Mouse (Mus musculus) testis, adult 2 months (tissue): ENCODE measurements around the gene Tmem175. TPM values are rescaled to one million over a fixed set of nuclear protein-coding genes. Genes with fewer than 3 reads are reported as not detected.

Experiments
- H3K27ac ChIP-seq: fragments of 200-500 bp; 2 replicates; pipeline ENCODE4 v1.5.1; 2012; ENCODE audit warnings: low read depth, low read length; ENCODE audit not compliant: control insufficient read depth, insufficient read depth
- H3K27me3 ChIP-seq: fragments of 200-500 bp; 2 replicates; pipeline ENCODE4 v1.6.1; 2012; ENCODE audit warnings: mild to moderate bottlenecking, low read length, moderate library complexity; ENCODE audit not compliant: control insufficient read depth, insufficient read depth
- H3K36me3 ChIP-seq: fragments of 200-500 bp; 2 replicates; pipeline ENCODE4 v1.6.1; 2012; ENCODE audit warnings: mild to moderate bottlenecking, low read length; ENCODE audit not compliant: control insufficient read depth, insufficient read depth
- H3K4me1 ChIP-seq: fragments of 200-500 bp; 2 replicates; pipeline ENCODE4 v1.6.1; 2012; ENCODE audit warnings: low read length; ENCODE audit not compliant: control insufficient read depth, insufficient read depth
- H3K4me3 ChIP-seq: fragments of 200-500 bp; 2 replicates; pipeline ENCODE4 v1.5.1; 2012; ENCODE audit warnings: low read depth, mild to moderate bottlenecking, low read length, moderate library complexity, mixed read lengths; ENCODE audit not compliant: control insufficient read depth
- CTCF ChIP-seq: fragments of 200-500 bp; IDR thresholded peaks from 2 replicates; pipeline ENCODE4 v1.5.1; 2012; ENCODE audit warnings: low read depth, mild to moderate bottlenecking, inconsistent platforms, low read length, moderate library complexity; ENCODE audit not compliant: control insufficient read depth, insufficient read depth, insufficient replicate concordance
- POLR2A ChIP-seq: fragments of 200-500 bp; IDR thresholded peaks from 2 replicates; pipeline ENCODE4 v1.6.1; 2012; ENCODE audit warnings: low read depth, mild to moderate bottlenecking, inconsistent platforms, low read length, moderate library complexity; ENCODE audit not compliant: control insufficient read depth
- polyA plus RNA-seq: library from polyadenylated mRNA; depleted of rRNA; stranded (reverse); fragments of >200 nt; gene quantifications from 2 replicates; pipeline ENCODE4 v1.2.3, GENCODE M21; 2012; rRNA removed

The Tmem175 gene
- polyA plus RNA-seq, 1 experiment: 145 TPM

DNA sequence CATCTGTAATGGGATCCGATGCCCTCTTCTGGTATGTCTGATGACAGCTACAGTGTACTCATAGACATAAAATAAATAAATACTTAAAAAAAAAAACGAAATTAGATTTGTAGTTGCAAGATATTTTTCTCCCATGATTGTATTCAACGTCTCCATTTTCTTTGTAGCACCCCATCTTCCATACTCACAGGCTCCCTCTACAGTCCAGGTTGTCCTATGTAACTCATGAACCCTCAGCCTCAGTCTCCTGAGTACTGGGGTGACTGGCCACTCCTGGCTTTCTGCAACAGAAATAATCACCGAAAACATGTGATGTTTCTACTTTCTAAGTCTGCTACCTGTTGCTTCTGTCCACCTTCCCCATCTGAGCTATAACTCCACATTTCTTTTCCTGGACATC, 61.6 kb downstream of the Tmem175 start:
- TF ChIP-seq CTCF: no peak
- no peak for TF ChIP-seq POLR2A
- Histone ChIP-seq H3K27me3 (no peaks in the 10 kb centered on the region), H3K36me3 (no peaks in the 10 kb centered on the region), H3K4me1 (peaks cover 26% of the 10 kb centered on the region), H3K27ac (no peak overlapping the region), H3K4me3 (no peak overlapping the region)

DNA sequence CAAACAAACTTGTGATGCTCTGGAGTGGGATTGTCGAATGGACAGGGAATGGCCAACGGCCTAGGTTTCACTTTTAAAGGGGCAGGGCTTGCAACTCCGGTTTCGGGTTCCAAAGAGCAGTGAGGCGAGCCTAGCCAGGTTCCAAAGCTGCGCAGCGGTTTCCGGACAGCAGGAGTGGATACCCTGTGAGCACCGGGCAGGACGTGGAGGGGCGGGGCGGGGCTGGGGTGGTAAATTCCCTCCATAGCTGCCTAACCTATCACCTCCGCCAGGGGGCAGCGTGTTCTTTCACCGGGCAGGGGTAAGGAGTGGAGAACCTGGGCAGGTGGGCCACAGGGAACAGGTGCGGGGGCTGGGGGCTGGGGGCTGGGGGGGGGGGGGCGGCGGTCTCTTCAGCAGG, 62.7 kb downstream of the Tmem175 start, which contains the start of gene Fgfrl1:
Gene Fgfrl1 (plus strand): TSS at position 112 of the 400 bp plus-strand sequence.
- Histone ChIP-seq H3K27ac (no peak within 1 kb of the TSS), H3K4me1 (peaks cover 26% of the 10 kb centered on the region)

DNA sequence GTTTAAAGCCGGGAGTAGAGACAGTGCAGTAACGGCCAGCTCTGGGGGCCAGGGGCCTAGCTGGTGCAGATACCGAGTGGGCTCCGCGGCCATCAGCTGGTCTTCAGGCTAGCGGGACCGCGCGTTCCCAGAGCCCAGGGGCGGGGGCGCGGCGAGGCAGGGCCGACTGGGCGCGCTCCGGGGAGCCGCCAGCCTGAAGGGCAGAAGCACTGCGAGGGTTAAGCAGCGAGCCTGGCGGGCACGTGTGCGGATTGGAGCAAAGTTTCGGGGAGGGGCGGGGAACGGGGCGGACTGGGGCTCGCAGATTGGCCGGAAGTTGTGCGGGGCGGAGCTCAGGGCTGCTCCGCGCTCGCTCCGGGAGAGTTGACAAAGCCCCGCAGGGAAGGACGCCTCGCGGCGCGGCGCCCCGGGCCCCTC, 64.3 kb downstream of the Tmem175 start:
- Histone ChIP-seq H3K4me3 (peak overlapping the region; percentile 86), H3K4me1 (peaks cover 26% of the 10 kb centered on the region), H3K36me3 (no peaks in the 10 kb centered on the region), H3K27ac (no peak overlapping the region), H3K27me3 (no peaks in the 10 kb centered on the region)
- TF ChIP-seq POLR2A (peak; percentile 41), CTCF (no peak)

More for the DNA sequence above, 62.7 kb downstream of the Tmem175 start, which contains the start of gene Fgfrl1:
- Histone ChIP-seq H3K27me3 (no peaks in the 10 kb centered on the region), H3K36me3 (no peaks in the 10 kb centered on the region), H3K4me3 (peak within 1 kb of the TSS; percentile 54)
- peak; percentile 46; the same call in 1 of the 2 replicates for TF ChIP-seq CTCF
- no peak for TF ChIP-seq POLR2A

DNA sequence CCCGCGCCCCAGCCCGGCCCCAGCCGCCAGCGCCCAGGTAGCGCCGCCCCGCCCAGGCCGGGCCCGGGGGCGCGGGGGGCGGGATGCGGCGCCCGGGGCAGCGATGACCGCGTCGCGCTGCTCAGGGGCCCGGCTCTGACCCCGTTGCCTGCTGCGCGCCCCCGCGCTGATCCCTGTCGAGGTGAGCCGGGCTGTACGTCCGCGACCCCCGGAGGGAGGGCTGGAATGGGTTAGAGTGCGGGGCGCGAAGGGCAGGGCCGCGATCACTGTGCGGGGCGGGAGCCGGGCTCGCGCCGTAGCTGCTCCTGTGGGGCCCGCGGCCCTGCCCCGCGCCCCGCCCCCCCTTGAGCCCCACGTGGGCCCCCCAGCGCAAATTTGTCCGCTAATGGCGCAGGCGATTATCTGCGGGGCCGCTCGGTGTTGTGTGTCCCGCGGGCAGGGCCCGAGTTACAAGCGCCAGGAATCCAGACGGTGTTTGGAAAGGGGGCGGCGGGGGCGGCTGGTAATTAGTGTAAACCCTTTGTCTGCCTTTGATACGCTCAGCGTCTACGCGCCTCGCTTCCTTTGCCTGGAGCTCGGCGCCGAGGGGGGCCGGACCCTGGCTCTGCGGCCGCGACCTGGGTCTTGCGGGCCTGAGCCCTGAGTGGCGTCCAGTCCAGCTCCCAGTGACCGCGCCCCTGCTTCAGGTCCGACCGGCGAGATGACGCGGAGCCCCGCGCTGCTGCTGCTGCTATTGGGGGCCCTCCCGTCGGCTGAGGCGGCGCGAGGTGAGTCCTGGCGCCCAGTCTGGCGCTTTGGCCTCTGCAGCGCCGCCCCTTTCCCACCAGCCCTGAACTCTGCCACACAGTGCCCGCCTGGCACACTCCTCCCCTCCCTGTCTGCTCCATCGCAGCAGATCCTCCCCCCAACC, 65.0 kb downstream of the Tmem175 start:
- Histone ChIP-seq H3K36me3 (no peaks in the 10 kb centered on the region), H3K4me3 (peak overlapping the region; percentile 86), H3K27me3 (no peaks in the 10 kb centered on the region), H3K4me1 (peaks cover 21% of the 10 kb centered on the region), H3K27ac (peak overlapping the region; percentile 25; the same call in 1 of the 2 replicates)
- TF ChIP-seq CTCF: no peak
- no peak for TF ChIP-seq POLR2A

DNA sequence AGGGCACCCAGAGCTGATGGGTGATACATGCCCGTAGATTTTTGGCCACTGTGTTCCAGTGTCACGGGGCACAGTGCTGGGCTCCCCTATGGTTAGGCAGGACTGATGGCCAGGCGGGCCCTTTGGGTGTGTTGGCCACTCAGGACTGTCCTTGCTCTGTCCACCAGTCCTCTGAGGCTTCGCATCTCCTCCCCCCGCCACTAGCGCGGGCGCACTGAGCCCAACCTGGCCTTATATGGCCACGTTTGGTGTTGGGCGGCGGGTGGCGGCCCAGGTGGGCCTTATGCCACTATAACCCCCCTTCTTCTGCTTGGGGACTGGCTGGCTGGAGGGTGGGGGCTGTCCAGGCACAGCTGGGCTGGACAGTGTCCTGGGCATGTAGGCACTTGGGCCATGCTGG, 66.3 kb downstream of the Tmem175 start:
- Histone ChIP-seq H3K4me1 (peaks cover 21% of the 10 kb centered on the region), H3K36me3 (no peaks in the 10 kb centered on the region), H3K27ac (no peak overlapping the region), H3K4me3 (no peak overlapping the region), H3K27me3 (no peaks in the 10 kb centered on the region)
- TF ChIP-seq CTCF: no peak
- TF ChIP-seq POLR2A: no peak

DNA sequence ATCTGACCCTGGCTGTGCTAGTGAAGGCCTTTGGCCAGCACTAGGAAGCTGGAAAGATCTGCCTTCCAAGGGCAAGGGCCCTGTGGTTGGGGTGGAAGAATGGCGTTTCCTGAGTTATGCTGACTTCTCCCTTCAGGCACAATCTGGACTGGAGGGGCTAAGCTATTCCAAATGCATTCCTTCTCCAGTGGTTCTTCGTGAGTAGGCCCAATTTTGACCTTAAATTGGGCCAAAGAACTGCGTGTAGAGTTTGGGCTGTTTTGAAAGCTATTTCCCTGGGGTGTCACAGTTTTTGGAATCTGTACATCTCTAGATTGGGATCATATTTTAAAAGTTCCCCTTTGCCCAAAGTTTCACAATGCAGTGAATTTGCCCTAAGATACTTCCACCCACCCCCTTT, 67.0 kb downstream of the Tmem175 start:
- H3K27me3 ChIP-seq: no peaks in the 10 kb centered on the region
- no peak overlapping the region for H3K27ac ChIP-seq
- no peaks in the 10 kb centered on the region for H3K36me3 ChIP-seq
- peaks cover 21% of the 10 kb centered on the region for H3K4me1 ChIP-seq
- TF ChIP-seq POLR2A (no peak), CTCF (no peak)
- H3K4me3 ChIP-seq: no peak overlapping the region

DNA sequence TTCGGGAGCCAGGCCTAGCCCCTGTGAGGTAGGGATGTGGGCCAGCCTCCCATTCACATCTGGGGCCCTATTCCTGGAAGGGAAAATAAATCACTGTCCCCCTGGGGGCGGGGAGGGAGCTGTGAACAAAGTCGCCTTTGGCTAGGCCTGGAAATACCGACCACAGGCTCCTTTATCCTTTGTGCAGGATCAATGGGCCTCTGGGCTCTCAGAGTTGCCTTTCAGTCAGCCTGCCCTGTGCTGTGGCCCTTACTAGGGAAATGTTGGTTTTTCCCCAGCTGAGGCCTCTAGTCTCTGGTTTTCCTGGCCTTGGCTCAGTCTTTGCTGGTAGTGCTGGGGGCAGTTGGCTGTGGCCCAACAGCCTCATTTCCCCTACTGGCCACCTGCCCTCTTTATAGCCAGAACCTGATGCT, 67.8 kb downstream of the Tmem175 start:
- no peaks in the 10 kb centered on the region for H3K27me3 ChIP-seq
- H3K4me1 ChIP-seq: peaks cover 15% of the 10 kb centered on the region
- no peaks in the 10 kb centered on the region for H3K36me3 ChIP-seq
- H3K27ac ChIP-seq: no peak overlapping the region
- TF ChIP-seq POLR2A: no peak
- no peak for TF ChIP-seq CTCF
- no peak overlapping the region for H3K4me3 ChIP-seq

Other genes starting within 250 kb of the Tmem175 start
- gene Pde6b, start 241.4 kb upstream of the Tmem175 start, polyA plus RNA-seq: 0.02 TPM in 2 replicates
- 42.3 and 46.1 TPM in 2 replicates for gene Atp5k, start 195.3 kb upstream of the Tmem175 start, polyA plus RNA-seq
- 0.17 and 0.41 TPM in 2 replicates for gene Mfsd7a, start 180.9 kb upstream of the Tmem175 start, polyA plus RNA-seq
- gene Pcgf3, start 168.5 kb upstream of the Tmem175 start, polyA plus RNA-seq: 3.5 and 4.3 TPM in 2 replicates
- gene Cplx1, start 79.7 kb upstream of the Tmem175 start, polyA plus RNA-seq: 0.69 and 1.1 TPM in 2 replicates
- gene Gak, start within 50 bp of the Tmem175 start, polyA plus RNA-seq: 35.3 and 36.8 TPM in 2 replicates
- gene Idua, start 30.6 kb downstream of the Tmem175 start, polyA plus RNA-seq: 3.6 and 3.8 TPM in 2 replicates
- gene Dgkq, start 39.9 kb downstream of the Tmem175 start, polyA plus RNA-seq: 4.7 and 4.8 TPM in 2 replicates
- 0.04 and 0.09 TPM in 2 replicates for gene Slc26a1, start 45.8 kb downstream of the Tmem175 start, polyA plus RNA-seq
- gene Fgfrl1, start 62.6 kb downstream of the Tmem175 start, polyA plus RNA-seq: 28.9 and 34.7 TPM in 2 replicates
- 11.6 and 16.4 TPM in 2 replicates for gene Rnf212, start 145.2 kb downstream of the Tmem175 start, polyA plus RNA-seq
- gene Tmed11, start 165.6 kb downstream of the Tmem175 start, polyA plus RNA-seq: not detected in 2 replicates
- 0.01 TPM in 1 of 2 replicates, not detected in the other for gene Vmn2r8, start 179.1 kb downstream of the Tmem175 start, polyA plus RNA-seq
- gene Vmn2r9, start 222.8 kb downstream of the Tmem175 start, polyA plus RNA-seq: not detected in 2 replicates